Mouse (Mus musculus) liver, postnatal 0 days (tissue): ENCODE data around the gene Dmrta1. TPM values are rescaled to one million over a fixed set of nuclear protein-coding genes. Genes with fewer than 3 reads are reported as not detected.

Source experiments
- ATAC-seq: fragments of 200-750 bp; cut with Nextera tagmentation; 2 replicates; pipeline ENCODE4 v1.8.0; 2017; ENCODE audit warnings: mild to moderate bottlenecking, moderate library complexity
- DNase-seq: peaks from one replicate; pipeline ENCODE4 v3.0.0-alpha.2; 2016
- H3K27ac ChIP-seq: fragments of 300-500 bp; sonication (generic); 2 replicates; pipeline ENCODE4 v1.5.1; 2014; ENCODE audit warnings: antibody characterized with exemption, moderate library complexity, mild to moderate bottlenecking, low read depth
- H3K27me3 ChIP-seq: fragments of 300-500 bp; sonication (generic); 2 replicates; pipeline ENCODE4 v1.6.1; 2014; ENCODE audit warnings: low read length, control low read depth, mixed read lengths; ENCODE audit not compliant: insufficient read depth
- H3K36me3 ChIP-seq: fragments of 300-500 bp; sonication (generic); replicated peaks from 2 replicates; pipeline ENCODE4 v1.6.1; 2014; ENCODE audit warnings: mild to moderate bottlenecking, control low read depth, low read length, moderate library complexity, mixed read lengths; ENCODE audit not compliant: insufficient read depth
- H3K4me1 ChIP-seq: fragments of 300-500 bp; sonication (generic); 2 replicates; pipeline ENCODE4 v1.6.1; 2014; ENCODE audit warnings: antibody characterized with exemption, mild to moderate bottlenecking, control low read depth; ENCODE audit not compliant: insufficient read depth
- H3K4me2 ChIP-seq: fragments of 300-500 bp; sonication (generic); 2 replicates; pipeline ENCODE4 v1.6.1; 2014; ENCODE audit warnings: low read depth, mild to moderate bottlenecking, low read length, moderate library complexity, mixed read lengths
- H3K4me3 ChIP-seq: fragments of 300-500 bp; sonication (generic); 2 replicates; pipeline ENCODE4 v1.5.1; 2014; ENCODE audit warnings: low read depth, low read length
- H3K9ac ChIP-seq: fragments of 300-500 bp; sonication (generic); replicated peaks from 2 replicates; pipeline ENCODE4 v1.6.1; 2014; ENCODE audit warnings: mild to moderate bottlenecking, moderate library complexity
- H3K9me3 ChIP-seq: fragments of 300-500 bp; sonication (generic); 2 replicates; pipeline ENCODE4 v1.6.1; 2016; ENCODE audit warnings: mild to moderate bottlenecking, control low read depth, low read length, mixed read lengths
- CTCF ChIP-seq: sonication (generic); IDR thresholded peaks from 2 replicates; pipeline ENCODE4 v1.5.1; 2016; ENCODE audit warnings: antibody characterized with exemption, low read depth
- EP300 ChIP-seq: IDR thresholded peaks from 2 replicates; pipeline ENCODE4 v1.6.1; 2016; ENCODE audit warnings: antibody characterized with exemption, low read depth, mild to moderate bottlenecking
- WGBS: fragments of 180-500 bp; shearing (Covaris S2); extraction: QIAGEN DNeasy Blood & Tissue Kit; methylation state at CpG from one replicate; pipeline ENCODE4 v1.1.7; 2014; ENCODE audit not compliant: insufficient replicate concordance; 5-methylcytosine and 5-hydroxymethylcytosine counted together
- polyA plus RNA-seq: library from polyadenylated mRNA; unstranded; fragments of >200 nt; fragmentation: Nextera tagmentation; extraction: Ambion mirVana; gene quantifications from 2 replicates; pipeline ENCODE4 v1.2.1, GENCODE M21; 2015

The Dmrta1 gene
- polyA plus RNA-seq, 1 experiment from 2014 or later, result not detected

- no peak overlapping the region for H3K9ac ChIP-seq
- H3K4me1 ChIP-seq, result no peaks in the 10 kb centered on the region
- ATAC-seq (no peak), DNase-seq (no peak)
- H3K27me3 ChIP-seq, result no peaks in the 10 kb centered on the region
- H3K36me3 ChIP-seq, result no peaks in the 10 kb centered on the region
- no peak overlapping the region for H3K4me2 ChIP-seq
- no peak overlapping the region for H3K27ac ChIP-seq
- no peak overlapping the region for H3K4me3 ChIP-seq
- TF ChIP-seq CTCF (no peak), EP300 (no peak)
- no peaks in the 10 kb centered on the region for H3K9me3 ChIP-seq
- 77% methylated on average over 5 of the region's 5 CpGs for WGBS
Measured at GRCm38 (mm10) chr4:89678713-89679112, 523 bp upstream of the Dmrta1 start.

- peaks cover 38% of the 10 kb centered on the region for H3K27me3 ChIP-seq
- no peaks in the 10 kb centered on the region for H3K9me3 ChIP-seq
- peak; percentile 17; the same call in 1 of the 2 replicates for ATAC-seq
- DNase-seq, result peak; percentile 16
- H3K36me3 ChIP-seq, result no peaks in the 10 kb centered on the region
- no peak for TF ChIP-seq CTCF
- WGBS, result 3% methylated on average over 60 of the region's 78 CpGs
- peaks cover 6% of the 10 kb centered on the region; the same call in 1 of the 2 replicates for H3K4me1 ChIP-seq
- no peak overlapping the region for H3K27ac ChIP-seq
- H3K4me3 ChIP-seq, result peak overlapping the region; percentile 15; the same call in 1 of the 2 replicates
- H3K9ac ChIP-seq, result no peak overlapping the region
- H3K4me2 ChIP-seq, result peak overlapping the region; percentile 32; the same call in 1 of the 2 replicates
Measured at GRCm38 (mm10) chr4:89687961-89688803, 8.9 kb downstream of the Dmrta1 start.

- 3% methylated on average over 16 of the region's 16 CpGs for WGBS
- ATAC-seq, result no peak
- H3K4me3 ChIP-seq, result no peak overlapping the region
Measured at GRCm38 (mm10) chr4:89688804-89689497, 9.7 kb downstream of the Dmrta1 start.

GRCm38 (mm10) chr4:89691936-89692335 is 12.7 kb downstream of the Dmrta1 start:
- H3K27me3 ChIP-seq, result peaks cover 32% of the 10 kb centered on the region
- no peak overlapping the region for H3K4me2 ChIP-seq
- no peaks in the 10 kb centered on the region for H3K36me3 ChIP-seq
- TF ChIP-seq CTCF (no peak), EP300 (no peak)
- ATAC-seq (no peak), DNase-seq (no peak)
- H3K4me3 ChIP-seq, result no peak overlapping the region
- H3K9ac ChIP-seq, result no peak overlapping the region
- no peaks in the 10 kb centered on the region for H3K9me3 ChIP-seq
- peaks cover 6% of the 10 kb centered on the region; the same call in 1 of the 2 replicates for H3K4me1 ChIP-seq
- WGBS, result 79% methylated on average over 6 of the region's 6 CpGs
- H3K27ac ChIP-seq, result no peak overlapping the region

More at GRCm38 (mm10) chr4:89688804-89689497, 9.7 kb downstream of the Dmrta1 start:
- H3K9ac ChIP-seq, result no peak overlapping the region
- no peak for DNase-seq
- no peak overlapping the region for H3K27ac ChIP-seq
- TF ChIP-seq EP300 (no peak), CTCF (no peak)
- H3K4me1 ChIP-seq, result peaks cover 6% of the 10 kb centered on the region; the same call in 1 of the 2 replicates
- H3K4me2 ChIP-seq, result peak overlapping the region; percentile 32; the same call in 1 of the 2 replicates
- H3K36me3 ChIP-seq, result no peaks in the 10 kb centered on the region
- H3K9me3 ChIP-seq, result no peaks in the 10 kb centered on the region
- H3K27me3 ChIP-seq, result peaks cover 38% of the 10 kb centered on the region

- TF ChIP-seq EP300, result no peak
- peak; percentile 44 for TF ChIP-seq CTCF
- peaks cover 25% of the 10 kb centered on the region for H3K27me3 ChIP-seq
- WGBS, result 8% methylated on average over 1 of the region's 1 CpGs
- peaks cover 6% of the 10 kb centered on the region; the same call in 1 of the 2 replicates for H3K4me1 ChIP-seq
- no peak overlapping the region for H3K27ac ChIP-seq
- no peak overlapping the region for H3K4me3 ChIP-seq
- no peak overlapping the region for H3K4me2 ChIP-seq
- no peaks in the 10 kb centered on the region for H3K9me3 ChIP-seq
- no peaks in the 10 kb centered on the region for H3K36me3 ChIP-seq
- ATAC-seq (no peak), DNase-seq (no peak)
- H3K9ac ChIP-seq, result no peak overlapping the region
Measured at GRCm38 (mm10) chr4:89692780-89693179, 13.5 kb downstream of the Dmrta1 start.

GRCm38 (mm10) chr4:89695589-89695988 is 16.4 kb downstream of the Dmrta1 start:
- no peak for TF ChIP-seq EP300
- TF ChIP-seq CTCF, result no peak
- Histone ChIP-seq H3K9me3 (no peaks in the 10 kb centered on the region), H3K27me3 (0 out of 2 replicates have a peak, but pooled peaks cover 3% of the 10 kb centered on the region), H3K4me1 (no peaks in the 10 kb centered on the region), H3K36me3 (no peaks in the 10 kb centered on the region), H3K4me2 (no peak overlapping the region), H3K9ac (no peak overlapping the region), H3K27ac (no peak overlapping the region), H3K4me3 (no peak overlapping the region)
- ATAC-seq (no peak), DNase-seq (no peak)
- 60% methylated on average over 5 of the region's 5 CpGs for WGBS
